Mouse (Mus musculus) mesoderm, embryonic 11.5 days (tissue): Measurements from ENCODE around the gene Tbc1d17.

Experiments used
- DNase-seq: peaks from one replicate; pipeline ENCODE4 v3.0.0-alpha.2; 2012; ENCODE audit warnings: low read depth, low spot score

Tbc1d17 gene

GRCm38 (mm10) chr7:44789531-44789930 lies 59.3 kb downstream of the Tbc1d17 start:
- no peak for DNase-seq
